Mouse (Mus musculus): ENCODE measurements around the gene Luc7l3. TPM values are rescaled to one million over a fixed set of nuclear protein-coding genes. Genes with fewer than 3 reads are reported as not detected.

The Luc7l3 gene
- 100 to 1,000 TPM; 117 TPM for total RNA-seq (2021)
- long read RNA-seq, experiment 1, full-length matches to known transcripts, result 31 of 46 reads
- long read RNA-seq, experiment 1, partial matches to known transcripts, result 3 of 46 reads
- long read RNA-seq, experiment 1, other reads (novel, unspliced or antisense), result 12 of 46 reads
- long read RNA-seq, experiment 2, full-length matches to known transcripts, result 50 of 73 reads
- long read RNA-seq, experiment 2, partial matches to known transcripts, result 8 of 73 reads
- long read RNA-seq, experiment 2, other reads (novel, unspliced or antisense), result 15 of 73 reads

DNA sequence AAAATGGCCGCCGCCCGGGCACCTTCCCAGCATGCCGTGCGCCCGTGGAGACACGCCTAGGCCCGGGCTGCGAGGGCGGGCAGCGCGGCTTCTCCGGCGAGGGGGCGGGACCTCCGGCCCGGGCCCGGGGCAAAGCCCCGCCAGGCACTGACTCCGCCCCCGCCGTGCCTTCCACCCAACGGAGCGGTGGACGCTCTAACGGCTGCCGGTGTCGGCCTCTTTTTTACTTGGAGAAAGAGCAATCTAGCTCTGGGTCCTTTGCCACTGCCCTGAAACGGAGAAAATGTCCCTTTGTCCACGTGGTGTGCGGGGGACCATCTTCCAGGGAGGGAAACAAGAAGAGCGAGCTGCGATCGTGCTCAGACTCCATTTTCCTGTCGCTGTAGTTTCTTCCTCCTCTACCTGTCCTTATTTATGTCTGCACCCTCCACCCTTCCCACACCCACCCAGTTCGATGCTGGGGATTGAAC, at the start of gene Luc7l3:
Gene Luc7l3 (minus strand): TSS at position 58 of the 470 bp plus-strand sequence.
- DNase-seq (ENCODE audit: low spot score in 2 of 2), result peak; percentile 92 to 95
- intact Hi-C loops (cut with DNase I), result no loop called here

DNA sequence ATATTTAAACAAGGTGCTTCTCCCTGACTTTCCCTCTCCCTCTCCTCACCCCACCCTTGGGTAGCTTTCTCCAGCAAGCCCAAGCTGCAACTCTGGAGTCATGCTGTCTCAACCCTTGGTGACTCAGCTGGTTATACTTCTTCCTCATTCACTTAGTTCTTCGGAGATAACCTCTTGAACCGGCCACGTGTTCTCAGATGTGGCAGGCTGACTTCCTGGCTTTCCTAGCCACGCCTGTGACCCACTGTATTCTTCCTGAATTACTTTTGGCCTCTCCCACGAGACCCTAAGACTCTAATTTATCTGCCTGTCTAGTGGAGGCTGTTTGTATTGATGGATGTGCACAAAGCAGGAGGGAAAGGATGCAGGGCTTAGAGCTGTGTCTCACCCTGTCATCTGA, 49.0 kb upstream of the Luc7l3 start:
- intact Hi-C loops (cut with DNase I), result no loop called here
- DNase-seq (ENCODE audit: low spot score in 2 of 2), result no peak

DNA sequence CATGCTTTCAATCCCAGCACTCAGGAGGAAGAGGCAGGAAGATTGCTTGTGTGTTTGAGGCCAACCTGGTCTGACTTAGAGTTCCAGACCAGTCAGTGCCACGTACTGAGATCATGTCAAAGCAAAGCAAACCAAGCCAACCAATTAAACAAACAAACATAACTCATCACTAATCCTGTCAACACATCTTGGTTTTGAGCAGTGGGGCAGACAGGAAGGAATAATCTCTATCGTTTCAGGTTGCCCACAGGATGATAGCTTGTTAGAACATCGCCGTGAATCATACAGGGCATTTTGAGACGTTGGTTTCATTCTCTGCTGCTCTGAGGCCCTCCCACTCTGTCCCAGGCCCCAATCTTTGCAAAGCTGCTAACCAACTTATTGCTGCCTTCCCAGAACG, 48.2 kb upstream of the Luc7l3 start:
- intact Hi-C loops (cut with DNase I), result no loop called here

DNA sequence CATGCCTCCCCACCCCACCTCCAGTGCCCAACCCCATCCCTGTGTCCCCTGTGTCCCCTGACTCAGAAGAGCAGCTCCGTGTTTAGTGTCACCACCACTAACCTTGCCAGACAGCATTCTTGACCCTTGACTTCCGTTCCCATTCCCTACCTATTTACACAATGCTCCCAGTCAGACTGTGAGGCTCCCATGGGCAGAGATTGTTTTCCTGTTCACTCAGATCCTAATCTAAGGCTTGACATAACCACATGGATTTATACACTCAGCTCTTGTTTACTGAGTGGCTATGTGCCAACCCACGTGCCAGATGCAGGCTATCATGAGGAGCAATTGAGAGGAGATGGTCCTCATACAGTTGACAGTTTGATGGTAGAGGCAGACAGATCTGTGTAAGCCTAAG, 43.6 kb upstream of the Luc7l3 start:
- no peak for DNase-seq (ENCODE audit: low spot score in 2 of 2)
- intact Hi-C loops (cut with DNase I), result no loop called here

More for the DNA sequence above, 48.2 kb upstream of the Luc7l3 start:
- DNase-seq (ENCODE audit: low spot score in 2 of 2), result no peak

- DNase-seq (ENCODE audit: low spot score in 2 of 2), result no peak
- intact Hi-C loops (cut with DNase I), result no loop called here
These were observed 41.9 kb upstream of the Luc7l3 start for GRCm38 (mm10) chr11:94363690-94364089.

DNA sequence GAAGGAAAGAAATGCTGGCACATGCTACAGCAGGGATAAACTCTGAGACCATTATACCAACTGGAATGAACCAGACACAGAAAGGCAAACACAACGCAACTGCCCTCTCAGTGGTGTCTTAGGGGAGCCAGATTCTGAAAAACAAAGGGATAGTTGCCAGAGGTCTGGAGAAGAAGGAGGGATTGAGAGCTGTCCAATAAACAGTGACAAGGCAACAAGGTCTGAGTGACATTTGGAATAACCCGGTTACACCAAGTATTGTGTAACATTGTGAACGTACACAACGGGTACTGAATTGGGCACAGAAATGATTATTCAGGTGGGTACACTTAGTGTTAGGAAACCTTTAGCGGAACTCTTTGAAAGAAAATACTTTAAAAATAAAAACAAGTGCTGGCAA, 40.3 kb upstream of the Luc7l3 start:
- no peak for DNase-seq (ENCODE audit: low spot score in 2 of 2)
- intact Hi-C loops (cut with DNase I), result no loop called here

DNA sequence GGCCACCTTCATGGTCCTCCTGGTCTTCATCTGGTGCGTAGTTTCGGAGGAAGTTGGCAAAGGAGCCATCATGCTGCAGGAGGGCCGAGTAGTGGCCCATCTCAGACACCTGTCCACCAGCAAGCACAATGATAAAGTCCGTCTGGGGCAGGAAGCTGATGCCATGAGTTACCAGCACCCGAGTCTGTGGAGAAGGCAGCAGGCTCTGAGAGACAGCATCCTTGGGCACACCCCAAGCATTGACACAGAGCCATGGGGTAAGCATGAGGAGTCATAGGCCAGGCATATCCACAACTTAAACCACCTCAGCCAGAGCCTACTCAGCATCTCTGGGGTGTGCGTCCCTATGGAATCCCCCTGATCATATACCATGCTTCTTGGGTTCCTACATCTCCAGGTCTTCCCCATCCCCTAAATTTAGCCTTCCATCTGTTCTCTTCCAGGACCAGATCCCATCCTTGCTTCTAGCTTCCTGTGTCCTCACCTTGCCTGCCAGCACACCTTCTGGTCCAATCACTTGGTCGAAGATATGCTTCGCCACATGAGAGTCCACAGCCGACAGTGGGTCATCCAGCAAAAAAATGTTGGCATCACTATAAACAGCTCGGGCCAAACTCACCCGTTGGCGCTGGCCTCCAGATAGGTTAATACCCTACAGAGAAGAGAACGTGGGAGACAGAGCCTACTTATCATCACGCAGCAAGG, 39.5 kb upstream of the Luc7l3 start:
- DNase-seq (ENCODE audit: low spot score in 2 of 2), result no peak
- intact Hi-C loops (cut with DNase I), result no loop called here

DNA sequence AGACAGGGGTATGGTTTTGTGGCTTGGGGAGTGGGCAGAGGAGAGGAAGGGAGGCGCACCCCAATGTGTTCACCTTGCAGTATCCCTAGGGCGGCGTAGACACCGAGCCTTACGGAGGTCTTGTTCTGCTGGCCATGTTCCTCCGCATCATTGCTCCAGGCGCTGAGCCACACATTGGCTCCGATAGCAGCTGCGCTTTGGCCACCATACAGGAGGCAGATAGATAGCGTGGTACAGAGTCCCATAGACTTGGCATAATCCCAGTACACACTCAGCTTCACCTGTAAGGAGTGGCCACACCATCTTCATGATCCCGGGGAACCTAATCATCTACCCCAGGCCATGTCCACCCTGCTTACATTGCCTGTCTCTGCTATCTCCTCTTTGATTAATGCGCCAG, 37.4 kb upstream of the Luc7l3 start:
- intact Hi-C loops (cut with DNase I), result loop anchor here (5.0 kb wide), 1 partner anchor 43 kb away; no protein-coding TSS in a partner anchor
- no peak for DNase-seq (ENCODE audit: low spot score in 2 of 2)

DNA sequence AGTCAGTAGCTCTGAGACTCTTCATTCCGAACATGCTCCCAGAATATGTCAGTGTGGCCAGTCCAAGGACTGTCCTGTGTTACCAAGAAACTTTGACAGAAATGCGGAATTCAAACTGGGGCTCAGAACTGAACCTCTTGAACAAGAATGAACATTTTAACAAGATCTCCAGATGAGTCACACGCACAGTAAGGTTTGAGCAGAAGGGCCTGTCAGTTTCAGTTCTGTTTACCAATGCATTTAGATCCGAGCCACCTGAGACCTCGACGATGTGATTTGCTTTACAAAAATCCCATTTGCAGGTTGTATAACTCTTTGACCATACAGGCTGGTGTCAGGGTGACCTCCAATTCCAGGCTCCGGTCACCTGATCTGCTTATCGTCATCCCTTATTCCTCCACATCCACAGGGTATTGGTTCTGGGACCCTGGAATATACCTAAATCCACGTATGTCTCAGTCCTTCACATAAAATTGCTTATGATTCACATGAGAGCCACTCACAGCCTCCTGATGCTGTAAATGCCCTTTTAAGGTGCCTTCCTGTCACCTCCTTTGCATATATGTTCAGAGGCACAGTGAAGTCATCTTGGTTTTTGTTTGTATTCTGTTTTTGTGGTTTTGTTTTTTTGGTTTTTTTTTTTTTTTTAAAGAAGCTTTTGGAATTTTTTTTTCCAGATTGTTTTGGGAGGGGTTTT, 33.9 kb upstream of the Luc7l3 start:
- no peak for DNase-seq (ENCODE audit: low spot score in 2 of 2)
- intact Hi-C loops (cut with DNase I), result loop anchor here (5.0 kb wide), 1 partner anchor 47 kb away; no protein-coding TSS in a partner anchor

- no peak for DNase-seq (ENCODE audit: low spot score in 2 of 2)
- intact Hi-C loops (cut with DNase I), result no loop called here
These were observed 29.3 kb upstream of the Luc7l3 start for GRCm38 (mm10) chr11:94351094-94351493.

GRCm38 (mm10) chr11:94350337-94350736, 28.5 kb upstream of the Luc7l3 start:
- DNase-seq (ENCODE audit: low spot score in 2 of 2), result no peak
- intact Hi-C loops (cut with DNase I), result no loop called here

DNA sequence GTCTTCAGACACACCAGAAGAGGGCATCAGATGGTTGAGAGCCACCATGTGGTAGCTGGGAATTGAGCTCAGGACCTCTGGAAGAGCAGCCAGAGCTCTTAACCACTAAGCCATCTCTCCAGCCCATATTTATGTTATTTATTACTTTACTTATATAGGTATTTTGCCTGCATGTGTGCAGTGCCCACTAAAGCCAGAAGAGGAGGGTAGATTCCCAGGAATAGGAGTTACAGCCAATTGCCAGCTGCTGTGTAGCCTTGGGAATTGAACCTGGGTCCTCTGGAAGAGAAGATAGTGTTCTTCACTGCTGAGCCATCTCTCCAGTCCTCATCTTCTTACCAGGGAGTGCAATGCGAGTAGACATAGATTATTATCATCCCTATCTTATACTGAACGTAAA, 28.1 kb upstream of the Luc7l3 start:
- intact Hi-C loops (cut with DNase I), result no loop called here
- no peak for DNase-seq (ENCODE audit: low spot score in 2 of 2)

GRCm38 (mm10) chr11:94347063-94347575, 25.3 kb upstream of the Luc7l3 start:
- no peak for DNase-seq (ENCODE audit: low spot score in 2 of 2)
- intact Hi-C loops (cut with DNase I), result no loop called here

- intact Hi-C loops (cut with DNase I), result no loop called here
- DNase-seq (ENCODE audit: low spot score in 2 of 2), result no peak
These were observed 24.8 kb upstream of the Luc7l3 start for GRCm38 (mm10) chr11:94346611-94347010.

DNA sequence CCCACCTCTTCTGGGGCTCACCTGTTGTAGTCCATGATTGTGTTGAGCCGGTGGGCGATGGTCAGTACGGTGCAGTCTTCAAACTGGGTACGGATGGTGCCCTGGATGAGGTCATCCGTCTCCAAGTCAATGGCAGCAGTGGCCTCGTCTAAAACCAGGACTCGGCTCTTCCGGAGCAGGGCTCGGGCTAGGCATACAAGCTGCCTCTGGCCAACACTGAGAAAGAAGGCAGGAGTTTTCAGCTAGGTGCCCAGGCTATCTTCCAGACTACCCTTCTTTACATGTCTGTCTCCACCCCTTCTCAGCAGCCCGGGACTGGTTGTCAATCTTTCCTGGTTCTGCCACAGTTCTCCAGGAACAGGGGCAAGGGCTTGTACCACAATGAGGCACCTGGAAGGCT, 24.1 kb upstream of the Luc7l3 start:
- intact Hi-C loops (cut with DNase I), result no loop called here
- no peak for DNase-seq (ENCODE audit: low spot score in 2 of 2)

- DNase-seq (ENCODE audit: low spot score in 2 of 2), result no peak
- intact Hi-C loops (cut with DNase I), result loop anchor here (5.0 kb wide), 1 partner anchor 58 kb away; no protein-coding TSS in a partner anchor
These were observed 22.7 kb upstream of the Luc7l3 start for GRCm38 (mm10) chr11:94344470-94344869.

- DNase-seq (ENCODE audit: low spot score in 2 of 2), result no peak
- intact Hi-C loops (cut with DNase I), result loop anchor here (5.0 kb wide), 1 partner anchor 58 kb away; no protein-coding TSS in a partner anchor
These were observed 22.2 kb upstream of the Luc7l3 start for GRCm38 (mm10) chr11:94343955-94344358.

DNA sequence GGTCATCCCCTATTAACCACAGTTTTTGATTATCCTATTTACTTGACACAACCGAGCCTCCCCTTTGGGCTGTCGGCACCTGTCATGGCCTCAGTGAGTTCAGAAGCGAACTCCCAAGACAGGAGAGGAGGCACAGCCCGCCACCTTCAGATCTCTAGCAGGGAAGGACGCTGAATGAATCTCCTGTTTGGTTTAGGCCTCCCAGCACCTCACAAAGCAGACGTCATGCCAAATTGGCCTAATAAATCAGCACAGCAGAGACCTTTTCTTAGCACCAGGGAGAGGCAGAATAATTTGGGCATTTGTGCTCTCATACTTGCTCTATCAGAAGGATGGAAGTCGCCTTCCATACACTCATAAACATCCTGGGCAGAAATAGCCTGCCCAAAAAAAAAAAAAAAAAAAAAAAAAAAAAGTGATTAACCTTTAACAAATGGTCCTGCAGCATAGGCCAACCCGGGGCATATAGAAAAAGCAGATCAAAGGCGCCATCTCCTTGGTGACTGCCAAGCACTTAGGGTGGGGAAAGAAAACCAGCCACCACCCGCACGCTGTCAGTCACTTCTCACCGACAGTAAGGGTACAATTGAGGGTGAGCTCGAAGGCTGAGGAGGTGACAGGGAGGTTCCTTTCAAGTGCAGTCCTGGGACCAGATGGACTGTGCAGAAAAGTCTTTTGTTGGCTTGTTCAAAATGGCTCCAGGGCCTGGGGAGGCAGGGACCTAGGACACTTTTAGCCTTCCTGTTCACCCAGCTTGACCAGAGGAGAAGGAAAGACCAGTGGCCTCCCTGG, 20.5 kb upstream of the Luc7l3 start:
- intact Hi-C loops (cut with DNase I), result loop anchor here (5.0 kb wide), 1 partner anchor 60 kb away; no protein-coding TSS in a partner anchor
- no peak for DNase-seq (ENCODE audit: low spot score in 2 of 2)
